8 mouse cellular contexts compared by ENCODE assay signal in genomic region chr6:108659726-108660205, GRCm38 (mm10). TPM values are rescaled to one million over a fixed set of nuclear protein-coding genes. Genes with fewer than 3 reads are reported as not detected.
DNase-seq lines count a peak whose midpoint lies in the region; ATAC-seq and TF ChIP-seq lines count a peak whose summit lies in the region.

No protein-coding gene starts in this region.

- H3K9ac ChIP-seq in embryonic facial prominence, embryonic 14.5 days (ENCODE audit: low read depth, low read length): peak overlapping the region; percentile 69
- H3K9ac ChIP-seq in kidney, postnatal 0 days (ENCODE audit: low read depth, low read length): peak overlapping the region; percentile 71
- H3K9ac ChIP-seq in liver, embryonic 11.5 days (ENCODE audit: low read depth, low read length): peak overlapping the region; percentile 66

- peak overlapping the region; percentile 44 for H3ac ChIP-seq in myocyte (ENCODE audit: control insufficient read depth, insufficient read length)

- peaks cover 15% of the 10 kb centered on the region; the same call in 1 of the 2 replicates for H3K4me1 ChIP-seq in embryonic facial prominence, embryonic 14.5 days (ENCODE audit: control insufficient read depth, insufficient read depth, low read length)
- peaks cover 22% of the 10 kb centered on the region for H3K4me1 ChIP-seq in kidney, postnatal 0 days (replicated peaks; ENCODE audit: insufficient read depth, low read length)
- peaks cover 10% of the 10 kb centered on the region for H3K4me1 ChIP-seq in liver, embryonic 11.5 days (replicated peaks; ENCODE audit: control insufficient read depth, insufficient read depth, low read length)

- TF ChIP-seq CTCF in kidney, postnatal 0 days (IDR thresholded peaks at IDR 0.05; ENCODE audit: low read depth): no peak

- peak; percentile 85 for ATAC-seq in embryonic facial prominence, embryonic 14.5 days (ENCODE audit: low read depth)
- ATAC-seq in kidney, postnatal 0 days (replicated peaks; ENCODE audit: low FRiP score, low read depth): peak; percentile 82
- ATAC-seq in liver, embryonic 11.5 days (replicated peaks; ENCODE audit: low FRiP score): peak; percentile 70

- peak overlapping the region; percentile 95 for H3K27ac ChIP-seq in embryonic facial prominence, embryonic 14.5 days (replicated peaks; ENCODE audit: low read depth, low read length)
- peak overlapping the region; percentile 98 for H3K27ac ChIP-seq in kidney, postnatal 0 days
- H3K27ac ChIP-seq in liver, embryonic 11.5 days (ENCODE audit: low read depth, low read length): peak overlapping the region; percentile 91

- peak overlapping the region; percentile 57 for H3K4me3 ChIP-seq in embryonic facial prominence, embryonic 14.5 days (ENCODE audit: low read depth, low read length)
- H3K4me3 ChIP-seq in kidney, postnatal 0 days (replicated peaks; ENCODE audit: low read depth, low read length): peak overlapping the region; percentile 56
- H3K4me3 ChIP-seq in liver, embryonic 11.5 days (ENCODE audit: low read depth, low read length): peak overlapping the region; percentile 59
- peak overlapping the region; percentile 95 for H3K4me3 ChIP-seq in myocyte

- peaks cover 3% of the 10 kb centered on the region; the same call in 1 of the 2 replicates for H3K27me3 ChIP-seq in embryonic facial prominence, embryonic 14.5 days (replicated peaks; ENCODE audit: control insufficient read depth, insufficient read depth, low read length)
- H3K27me3 ChIP-seq in kidney, postnatal 0 days (ENCODE audit: insufficient read depth, low read length): no peaks in the 10 kb centered on the region
- peaks cover 50% of the 10 kb centered on the region for H3K27me3 ChIP-seq in liver, embryonic 11.5 days (replicated peaks; ENCODE audit: control insufficient read depth, insufficient read depth, low read length)
- H3K27me3 ChIP-seq in myocyte (ENCODE audit: control insufficient read depth, insufficient read depth, insufficient read length): no peaks in the 10 kb centered on the region

- peak; percentile 95 for DNase-seq in 3T3-L1 (ENCODE audit: low read depth, low spot score)
- peak; percentile 95 to 96 for DNase-seq in adrenal gland, postnatal 36 days
- DNase-seq in embryonic facial prominence, embryonic 14.5 days (ENCODE audit: low spot score): peak; percentile 91
- peak; percentile 93 for DNase-seq in heart, adult 8-10 months (ENCODE audit: low spot score)
- DNase-seq in kidney, postnatal 0 days (ENCODE audit: low spot score): peak; percentile 95
- DNase-seq in liver, embryonic 11.5 days (ENCODE audit: low spot score): peak; percentile 76
- peak; percentile 92 for DNase-seq in testis, postnatal 10 days (ENCODE audit: low spot score)

- 0 out of 2 replicates have a peak, but pooled peaks cover 4% of the 10 kb centered on the region for H3K36me3 ChIP-seq in embryonic facial prominence, embryonic 14.5 days (ENCODE audit: control insufficient read depth, insufficient read depth, low read length)
- H3K36me3 ChIP-seq in kidney, postnatal 0 days (ENCODE audit: insufficient read depth, low read length): peaks cover 5% of the 10 kb centered on the region; the same call in 1 of the 2 replicates
- H3K36me3 ChIP-seq in liver, embryonic 11.5 days (ENCODE audit: control insufficient read depth, insufficient read depth, low read length): no peaks in the 10 kb centered on the region
- H3K36me3 ChIP-seq in myocyte (ENCODE audit: control insufficient read depth, insufficient read depth): peaks cover 29% of the 10 kb centered on the region

- peak; percentile 45 for TF ChIP-seq POLR2A in myocyte (IDR thresholded peaks at IDR 0.05; ENCODE audit: insufficient read length, low read depth)

- H3K9me3 ChIP-seq in embryonic facial prominence, embryonic 14.5 days (ENCODE audit: control insufficient read depth, low read length): no peaks in the 10 kb centered on the region
- H3K9me3 ChIP-seq in kidney, postnatal 0 days (replicated peaks; ENCODE audit: low read length): no peaks in the 10 kb centered on the region
- no peaks in the 10 kb centered on the region for H3K9me3 ChIP-seq in liver, embryonic 11.5 days (ENCODE audit: control insufficient read depth, low read length)

- 2% methylated on average over 12 of the region's 35 CpGs for WGBS in embryonic facial prominence, embryonic 14.5 days
- 0% methylated on average over 28 of the region's 35 CpGs for WGBS in kidney, postnatal 0 days
- 0% methylated on average over 22 of the region's 35 CpGs for WGBS in liver, embryonic 11.5 days

- H3K79me2 ChIP-seq in myocyte (ENCODE audit: control insufficient read depth, insufficient read depth): peaks cover 43% of the 10 kb centered on the region

- H3K4me2 ChIP-seq in embryonic facial prominence, embryonic 14.5 days (ENCODE audit: low read depth, low read length): peak overlapping the region; percentile 96
- H3K4me2 ChIP-seq in kidney, postnatal 0 days (ENCODE audit: low read length): peak overlapping the region; percentile 96
- peak overlapping the region; percentile 89 for H3K4me2 ChIP-seq in liver, embryonic 11.5 days
- H3K4me2 ChIP-seq in myocyte (ENCODE audit: low read depth): peak overlapping the region; percentile 15

TF ChIP-seq in myocyte, 11 proteins besides CTCF, POLR2A, EP300 and RAD21:
- TF ChIP-seq MYOG (IDR thresholded peaks at IDR 0.05; ENCODE audit: control insufficient read depth in 1 of 3, insufficient read depth in 1 of 3, insufficient read length in 2 of 3, low read depth in 2 of 3): peak in 1 of 3 experiments; percentile 49
- TF ChIP-seq E2F4 (IDR thresholded peaks at IDR 0.05; ENCODE audit: insufficient read depth): no peak
- TF ChIP-seq TCF3 (IDR thresholded peaks at IDR 0.05; ENCODE audit: insufficient read length, low read depth): peak; percentile 7
- TF ChIP-seq USF1 (IDR thresholded peaks at IDR 0.05; ENCODE audit: low read depth): no peak
- TF ChIP-seq REST (IDR thresholded peaks at IDR 0.05; ENCODE audit: insufficient read depth, insufficient read length): no peak
- TF ChIP-seq SRF (IDR thresholded peaks at IDR 0.05; ENCODE audit: control insufficient read depth, insufficient read length, low read depth): no peak
- TF ChIP-seq MYOD1 (IDR thresholded peaks at IDR 0.05; ENCODE audit: control insufficient read depth in 1 of 3, insufficient read length in 2 of 3, low read depth in 2 of 3): peak in 2 of 3 experiments; percentile 9 to 50
- no peak for TF ChIP-seq TCF12 (IDR thresholded peaks at IDR 0.05; ENCODE audit: insufficient read depth, poor library complexity, severe bottlenecking)
- TF ChIP-seq POLR2AphosphoS2 (IDR thresholded peaks at IDR 0.05; ENCODE audit: insufficient read length, low read depth): peak; percentile 8

RNA-seq across cellular contexts. Expression of gene Bhlhe40, which starts 0.7 kb away (rescaled TPM):
- 100 to 1,000 TPM; 116 to 118 TPM for total RNA-seq in adrenal gland, postnatal 36 days (2021)
- polyA plus RNA-seq in embryonic facial prominence, embryonic 14.5 days (2014; fragmentation: Nextera tagmentation; extraction: Ambion mirVana): 17.1 and 20.8 TPM in 2 replicates
- total RNA-seq in heart, adult 8-10 months (2022): 10 to 100 TPM; 48.6 to 66.7 (median 51.4) TPM
- polyA plus RNA-seq in kidney, postnatal 0 days (2015; fragmentation: Nextera tagmentation; extraction: Ambion mirVana): 23.8 and 28.6 TPM in 2 replicates
- 8.3 and 8.9 TPM in 2 replicates for polyA plus RNA-seq in liver, embryonic 11.5 days (2014; fragmentation: Nextera tagmentation; extraction: Ambion mirVana)
- polyA plus RNA-seq in myocyte (2012; fragmentation: generic; extraction: Trizol): 120 TPM

Comparison
In these comparisons a context has a peak if more than half of its experiments do, and no peak if none do; other contexts are left out.
1. Peak in every context shown above with its lines: DNase-seq, ATAC-seq, H3K4me3 ChIP-seq and H3K27ac ChIP-seq.
2. H3K4me2 ChIP-seq: peak in every context shown above with its lines; median percentile 96 in embryonic facial prominence, embryonic 14.5 days; 96 in kidney, postnatal 0 days; 89 in liver, embryonic 11.5 days; 15 in myocyte.